Mouse (Mus musculus) intestine, embryonic 14.5 days (tissue): ENCODE measurements around the gene Tor3a. TPM values are rescaled to one million over a fixed set of nuclear protein-coding genes. Genes with fewer than 3 reads are reported as not detected.

Experiments used
- ATAC-seq: fragments of 200-750 bp; cut with Nextera tagmentation; replicated peaks from 2 replicates; pipeline ENCODE4 v1.8.0; 2017; ENCODE audit warnings: low read depth, moderate number of reproducible peaks, moderate TSS enrichment, moderate library complexity; ENCODE audit not compliant: low FRiP score, low TSS enrichment
- DNase-seq: peaks from one replicate; pipeline ENCODE4 v3.0.0-alpha.2; 2018; ENCODE audit warnings: low spot score
- H3K27ac ChIP-seq: fragments of 300-500 bp; sonication (generic); 2 replicates; pipeline ENCODE4 v1.5.1; 2014; ENCODE audit warnings: low read depth, mild to moderate bottlenecking, control low read depth
- H3K27me3 ChIP-seq: fragments of 300-500 bp; sonication (generic); replicated peaks from 2 replicates; pipeline ENCODE4 v1.6.1; 2014; ENCODE audit warnings: low read length, control low read depth; ENCODE audit not compliant: control insufficient read depth, insufficient read depth
- H3K36me3 ChIP-seq: fragments of 300-500 bp; sonication (generic); 2 replicates; pipeline ENCODE4 v1.6.1; 2014; ENCODE audit warnings: low read length, control low read depth; ENCODE audit not compliant: control insufficient read depth, insufficient read depth
- H3K4me1 ChIP-seq: fragments of 300-500 bp; sonication (generic); replicated peaks from 2 replicates; pipeline ENCODE4 v1.6.1; 2014; ENCODE audit warnings: low read length, control low read depth, mixed read lengths; ENCODE audit not compliant: control insufficient read depth, insufficient read depth
- H3K4me2 ChIP-seq: fragments of 300-500 bp; sonication (generic); 2 replicates; pipeline ENCODE4 v1.6.1; 2014; ENCODE audit warnings: low read length
- H3K4me3 ChIP-seq: fragments of 300-500 bp; sonication (generic); 2 replicates; pipeline ENCODE4 v1.5.1; 2014; ENCODE audit warnings: low read depth, low read length, control low read depth, mixed read lengths
- H3K9ac ChIP-seq: fragments of 300-500 bp; sonication (generic); 2 replicates; pipeline ENCODE4 v1.6.1; 2014; ENCODE audit warnings: mild to moderate bottlenecking, low read length
- H3K9me3 ChIP-seq: fragments of 300-500 bp; sonication (generic); 2 replicates; pipeline ENCODE4 v1.6.1; 2016; ENCODE audit warnings: low read length, control low read depth; ENCODE audit not compliant: control insufficient read depth
- WGBS: fragments of 180-500 bp; shearing (Covaris S2); extraction: QIAGEN DNeasy Blood & Tissue Kit; methylation state at CpG from one replicate; pipeline ENCODE4 v1.1.7; 2014; 5-methylcytosine and 5-hydroxymethylcytosine counted together
- polyA plus RNA-seq: library from polyadenylated mRNA; unstranded; fragments of >200 nt; fragmentation: Nextera tagmentation; extraction: Ambion mirVana; gene quantifications from 2 replicates; pipeline ENCODE4 v1.2.1, GENCODE M21; 2014

Gene Tor3a
- polyA plus RNA-seq, 1 experiment from 2014 or later, result 6.4 TPM

GRCm38 (mm10) chr1:156615381-156616133 is 58.6 kb downstream of the Tor3a start:
- Histone ChIP-seq H3K4me3 (0 out of 2 replicates have a peak overlapping the region, but pooled peaks have one; percentile 1), H3K9me3 (no peaks in the 10 kb centered on the region), H3K4me2 (peak overlapping the region; percentile 30), H3K4me1 (peaks cover 26% of the 10 kb centered on the region), H3K36me3 (no peaks in the 10 kb centered on the region), H3K27me3 (no peaks in the 10 kb centered on the region), H3K9ac (no peak overlapping the region), H3K27ac (peak overlapping the region; percentile 47; the same call in 1 of the 2 replicates)
- peak; percentile 72 for DNase-seq
- peak; percentile 80 for ATAC-seq
- WGBS, result 14% methylated on average over 13 of the region's 13 CpGs

GRCm38 (mm10) chr1:156614710-156615109 is 59.4 kb downstream of the Tor3a start:
- no peak overlapping the region for H3K9ac ChIP-seq
- DNase-seq (no peak), ATAC-seq (no peak)
- H3K4me3 ChIP-seq, result no peak overlapping the region
- no peaks in the 10 kb centered on the region for H3K36me3 ChIP-seq
- no peak overlapping the region for H3K27ac ChIP-seq
- no peak overlapping the region for H3K4me2 ChIP-seq
- WGBS, result 84% methylated on average over 1 of the region's 1 CpGs
- peaks cover 26% of the 10 kb centered on the region for H3K4me1 ChIP-seq
- H3K27me3 ChIP-seq, result no peaks in the 10 kb centered on the region
- no peaks in the 10 kb centered on the region for H3K9me3 ChIP-seq

GRCm38 (mm10) chr1:156613855-156614530 is 60.2 kb downstream of the Tor3a start:
- Histone ChIP-seq H3K27ac (peak overlapping the region; percentile 3; the same call in 1 of the 2 replicates), H3K27me3 (no peaks in the 10 kb centered on the region), H3K9me3 (no peaks in the 10 kb centered on the region), H3K4me3 (no peak overlapping the region), H3K36me3 (no peaks in the 10 kb centered on the region), H3K4me1 (peaks cover 26% of the 10 kb centered on the region), H3K4me2 (no peak overlapping the region; the same call in 1 of the 2 replicates), H3K9ac (no peak overlapping the region)
- DNase-seq (no peak), ATAC-seq (no peak)
- WGBS, result 31% methylated on average over 9 of the region's 9 CpGs

- ATAC-seq, result no peak
- H3K9ac ChIP-seq, result no peak overlapping the region
These were observed 63.9 kb downstream of the Tor3a start for GRCm38 (mm10) chr1:156610257-156610656.

DNA sequence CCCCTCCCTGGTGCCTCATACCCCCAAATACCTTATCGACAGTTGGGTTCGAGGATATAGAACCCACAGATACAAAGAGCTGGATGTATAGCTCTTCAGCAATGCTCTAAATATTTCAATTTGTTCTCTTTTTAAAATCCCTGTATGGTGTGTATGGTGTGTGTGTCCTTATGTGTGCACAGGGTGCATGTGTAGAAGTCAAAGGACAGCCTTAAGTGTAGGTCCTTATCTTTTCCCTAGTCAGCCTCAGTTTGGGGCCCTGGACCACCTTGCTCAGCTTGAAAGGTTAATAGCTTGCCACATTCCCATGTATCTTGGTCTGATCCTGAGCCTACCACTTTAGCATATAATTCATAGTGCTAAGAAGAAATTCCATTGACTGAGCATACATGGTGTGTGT is 65.7 kb downstream of the Tor3a start:
- WGBS, result 92% methylated on average over 2 of the region's 2 CpGs

More at GRCm38 (mm10) chr1:156610257-156610656, 63.9 kb downstream of the Tor3a start:
- no peak overlapping the region for H3K4me3 ChIP-seq
- no peak for DNase-seq
- H3K27ac ChIP-seq, result no peak overlapping the region
- H3K27me3 ChIP-seq, result no peaks in the 10 kb centered on the region
- no peak overlapping the region for H3K4me2 ChIP-seq
- H3K4me1 ChIP-seq, result peaks cover 12% of the 10 kb centered on the region
- H3K36me3 ChIP-seq, result no peaks in the 10 kb centered on the region
- no peaks in the 10 kb centered on the region for H3K9me3 ChIP-seq
- 76% methylated on average over 1 of the region's 1 CpGs for WGBS

GRCm38 (mm10) chr1:156605940-156606339 is 68.2 kb downstream of the Tor3a start:
- no peak overlapping the region for H3K4me2 ChIP-seq
- DNase-seq (no peak), ATAC-seq (no peak)
- H3K9me3 ChIP-seq, result no peaks in the 10 kb centered on the region
- no peak overlapping the region for H3K4me3 ChIP-seq
- 0 out of 2 replicates have a peak, but pooled peaks cover 3% of the 10 kb centered on the region for H3K4me1 ChIP-seq
- H3K36me3 ChIP-seq, result no peaks in the 10 kb centered on the region
- H3K9ac ChIP-seq, result no peak overlapping the region
- 77% methylated on average over 2 of the region's 2 CpGs for WGBS
- no peak overlapping the region for H3K27ac ChIP-seq
- H3K27me3 ChIP-seq, result no peaks in the 10 kb centered on the region

More for the DNA sequence above, 65.7 kb downstream of the Tor3a start:
- 0 out of 2 replicates have a peak, but pooled peaks cover 3% of the 10 kb centered on the region for H3K4me1 ChIP-seq
- H3K9me3 ChIP-seq, result no peaks in the 10 kb centered on the region
- no peaks in the 10 kb centered on the region for H3K36me3 ChIP-seq
- no peak for ATAC-seq
- no peak for DNase-seq
- no peak overlapping the region for H3K9ac ChIP-seq
- H3K27me3 ChIP-seq, result no peaks in the 10 kb centered on the region
- H3K4me3 ChIP-seq, result no peak overlapping the region
- no peak overlapping the region for H3K4me2 ChIP-seq
- H3K27ac ChIP-seq, result no peak overlapping the region

DNA sequence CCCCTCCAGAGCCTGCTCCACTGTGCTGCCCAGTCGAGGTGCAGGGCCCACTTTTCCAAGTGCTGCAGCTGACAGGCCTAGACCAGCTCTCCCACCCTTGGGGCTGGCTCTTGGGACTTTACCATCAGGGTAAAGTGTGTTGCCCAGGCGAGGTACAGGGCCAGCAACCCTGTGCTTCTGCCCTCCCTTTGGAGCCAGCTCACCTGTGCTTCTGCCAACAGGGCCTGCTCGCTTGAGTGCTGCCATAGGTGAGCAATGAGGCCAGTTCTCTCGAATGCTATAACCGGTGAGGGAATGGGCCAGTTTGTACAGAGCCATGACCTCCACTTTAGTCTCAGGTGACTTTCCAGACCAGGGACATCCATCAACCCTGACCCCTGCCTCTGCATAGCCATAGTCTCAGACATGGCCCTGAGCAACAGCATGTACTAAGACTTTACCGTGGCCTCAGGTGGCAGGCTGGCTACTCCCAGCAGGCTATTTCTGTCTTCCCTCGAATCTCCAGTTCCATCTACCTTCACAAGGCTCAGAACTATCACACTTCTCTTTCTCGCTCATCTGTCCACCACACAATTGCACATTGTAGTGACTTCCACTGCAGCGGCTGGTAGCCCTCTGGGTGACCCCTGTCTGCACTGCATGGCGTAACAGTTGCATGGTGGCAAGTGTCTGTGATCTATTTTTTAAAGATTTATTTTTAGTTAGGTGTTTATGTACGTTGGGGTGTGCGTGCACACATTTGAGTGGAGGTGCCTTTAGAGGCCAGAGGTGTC is 68.9 kb downstream of the Tor3a start:
- DNase-seq (no peak), ATAC-seq (no peak)
- H3K36me3 ChIP-seq, result no peaks in the 10 kb centered on the region
- H3K27me3 ChIP-seq, result no peaks in the 10 kb centered on the region
- no peak overlapping the region for H3K9ac ChIP-seq
- H3K9me3 ChIP-seq, result no peaks in the 10 kb centered on the region
- H3K4me2 ChIP-seq, result no peak overlapping the region
- WGBS, result 66% methylated on average over 12 of the region's 12 CpGs
- no peak overlapping the region for H3K4me3 ChIP-seq
- H3K27ac ChIP-seq, result no peak overlapping the region
- H3K4me1 ChIP-seq, result 0 out of 2 replicates have a peak, but pooled peaks cover 3% of the 10 kb centered on the region
